Mouse (Mus musculus): ENCODE measurements around the gene Unc13a. TPM values are rescaled to one million over a fixed set of nuclear protein-coding genes. Genes with fewer than 3 reads are reported as not detected.

Unc13a gene
- polyA plus RNA-seq, 1 experiment from 2014 or later = 5.4 TPM

DNA sequence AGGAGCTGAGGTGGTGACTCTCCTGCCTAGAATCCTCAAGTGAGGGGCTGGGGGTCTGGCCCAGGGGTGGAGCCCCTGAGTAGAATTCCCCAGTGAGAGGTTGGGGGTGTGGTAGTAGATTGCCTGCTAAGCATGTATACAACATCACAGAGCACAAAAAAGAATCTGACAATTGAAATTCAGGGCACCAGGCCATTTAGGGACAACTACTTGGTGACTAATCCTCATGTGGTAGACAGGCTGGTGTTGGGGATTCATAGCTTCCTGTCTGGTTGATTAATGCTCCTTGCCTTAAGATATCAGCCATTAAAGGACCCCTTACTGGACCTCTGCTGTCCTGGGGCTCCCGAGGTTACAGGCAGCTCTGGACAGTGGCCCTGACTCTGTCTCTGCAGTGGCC lies 92.5 kb downstream of the Unc13a start:
- Histone ChIP-seq H3K27me3 (ENCODE audit: control insufficient read depth, insufficient read depth, low read length) (no peaks in the 10 kb centered on the region), H3K9me3 (ENCODE audit: control insufficient read depth, low read length) (no peaks in the 10 kb centered on the region), H3K9ac (ENCODE audit: low read length) (no peak overlapping the region), H3K36me3 (ENCODE audit: control insufficient read depth, insufficient read depth, low read length) (no peaks in the 10 kb centered on the region; the same call in 1 of the 2 replicates), H3K4me3 (ENCODE audit: low read depth, low read length) (no peak overlapping the region), H3K4me1 (ENCODE audit: control insufficient read depth, insufficient read depth, low read length) (no peaks in the 10 kb centered on the region), H3K4me2 (no peak overlapping the region), H3K27ac (ENCODE audit: low read depth, low read length) (no peak overlapping the region)
- 67% methylated on average over 1 of the region's 1 CpGs for WGBS
- ATAC-seq (ENCODE audit: low FRiP score) (no peak), DNase-seq (ENCODE audit: low spot score, missing footprints) (no peak)

DNA sequence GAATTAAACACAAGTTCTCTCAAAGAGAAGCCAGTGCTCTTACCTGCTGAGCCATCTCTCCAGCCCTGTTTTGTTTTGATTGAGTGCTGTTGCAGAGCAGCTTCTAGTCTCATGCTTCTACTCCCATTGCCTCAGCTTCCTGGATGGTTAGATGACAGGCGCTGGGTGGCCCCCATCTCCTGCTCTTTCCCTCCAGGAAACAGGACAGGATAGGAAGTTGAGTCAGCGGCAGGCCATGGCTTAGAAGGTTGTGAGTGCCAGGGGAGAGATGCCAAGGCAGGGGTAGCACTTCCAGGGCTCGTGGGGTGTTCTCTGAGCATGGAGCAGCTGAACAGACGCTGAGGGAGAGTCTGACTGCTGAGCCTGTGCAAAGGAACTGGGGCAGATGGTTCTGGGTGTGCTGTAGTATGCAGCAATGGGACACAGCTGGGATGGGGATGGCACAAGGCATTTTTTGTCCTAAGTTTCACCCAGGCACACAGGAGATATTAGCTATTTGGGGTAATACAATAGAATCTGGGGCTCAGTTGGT lies 93.6 kb downstream of the Unc13a start:
- Histone ChIP-seq H3K36me3 (ENCODE audit: control insufficient read depth, insufficient read depth, low read length) (no peaks in the 10 kb centered on the region), H3K27ac (ENCODE audit: low read depth, low read length) (no peak overlapping the region), H3K4me1 (ENCODE audit: control insufficient read depth, insufficient read depth, low read length) (no peaks in the 10 kb centered on the region), H3K9me3 (ENCODE audit: control insufficient read depth, low read length) (no peaks in the 10 kb centered on the region), H3K9ac (ENCODE audit: low read length) (no peak overlapping the region), H3K4me3 (ENCODE audit: low read depth, low read length) (no peak overlapping the region), H3K4me2 (no peak overlapping the region), H3K27me3 (ENCODE audit: control insufficient read depth, insufficient read depth, low read length) (no peaks in the 10 kb centered on the region)
- WGBS = 77% methylated on average over 4 of the region's 4 CpGs
- DNase-seq (ENCODE audit: low spot score, missing footprints) (no peak), ATAC-seq (ENCODE audit: low FRiP score) (no peak)

DNA sequence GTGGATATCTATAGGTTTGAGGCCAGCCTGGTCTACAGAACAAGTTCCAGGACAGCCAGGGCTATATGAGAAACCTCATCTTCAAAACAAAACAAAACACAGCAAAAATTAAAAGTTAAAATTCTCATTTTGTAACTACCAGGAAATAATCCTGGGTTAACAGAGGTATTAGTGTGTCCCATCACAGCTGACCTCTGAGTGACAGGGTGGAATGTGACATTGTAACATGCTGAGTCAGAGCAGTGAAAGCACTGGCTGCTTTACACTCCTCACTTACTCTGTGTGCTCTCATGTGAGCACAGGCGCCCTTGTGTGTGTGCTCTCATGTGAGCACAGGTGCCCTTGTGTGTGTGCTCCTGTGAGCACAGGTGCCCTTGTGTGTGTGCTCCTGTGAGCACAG lies 96.5 kb downstream of the Unc13a start:
- Histone ChIP-seq H3K4me3 (ENCODE audit: low read depth, low read length) (no peak overlapping the region), H3K9me3 (ENCODE audit: control insufficient read depth, low read length) (no peaks in the 10 kb centered on the region), H3K27me3 (ENCODE audit: control insufficient read depth, insufficient read depth, low read length) (no peaks in the 10 kb centered on the region), H3K27ac (ENCODE audit: low read depth, low read length) (no peak overlapping the region), H3K9ac (ENCODE audit: low read length) (no peak overlapping the region), H3K36me3 (ENCODE audit: control insufficient read depth, insufficient read depth, low read length) (no peaks in the 10 kb centered on the region), H3K4me2 (no peak overlapping the region), H3K4me1 (ENCODE audit: control insufficient read depth, insufficient read depth, low read length) (peaks cover 6% of the 10 kb centered on the region)
- no peak for DNase-seq (ENCODE audit: low spot score, missing footprints)
- WGBS = 71% methylated on average over 1 of the region's 1 CpGs
- no peak for ATAC-seq (ENCODE audit: low FRiP score)

DNA sequence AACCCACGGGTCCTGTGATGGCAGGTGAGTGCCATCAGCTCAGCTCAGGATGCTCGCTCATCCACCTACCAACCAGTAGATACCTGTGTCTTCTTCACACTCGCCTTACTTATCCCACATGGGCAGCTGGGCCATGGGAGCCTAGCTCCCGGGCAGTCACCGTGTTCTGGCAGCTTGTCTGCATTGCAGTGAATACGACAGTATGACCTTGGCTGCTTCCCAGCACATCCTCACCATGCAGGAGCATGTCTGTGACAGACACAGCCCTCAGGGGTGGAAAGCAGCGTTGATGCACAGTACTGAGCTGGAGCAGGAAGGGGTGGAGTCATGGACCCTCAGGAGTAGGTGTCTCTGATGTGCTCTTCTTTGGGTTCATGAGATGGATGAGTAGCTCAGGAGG lies 97.1 kb downstream of the Unc13a start:
- ATAC-seq (ENCODE audit: low FRiP score) (no peak), DNase-seq (ENCODE audit: low spot score, missing footprints) (no peak)
- Histone ChIP-seq H3K9me3 (ENCODE audit: control insufficient read depth, low read length) (no peaks in the 10 kb centered on the region), H3K9ac (ENCODE audit: low read length) (no peak overlapping the region), H3K4me1 (ENCODE audit: control insufficient read depth, insufficient read depth, low read length) (peaks cover 6% of the 10 kb centered on the region), H3K4me2 (no peak overlapping the region), H3K4me3 (ENCODE audit: low read depth, low read length) (no peak overlapping the region), H3K27ac (ENCODE audit: low read depth, low read length) (no peak overlapping the region), H3K27me3 (ENCODE audit: control insufficient read depth, insufficient read depth, low read length) (no peaks in the 10 kb centered on the region), H3K36me3 (ENCODE audit: control insufficient read depth, insufficient read depth, low read length) (no peaks in the 10 kb centered on the region)
- 83% methylated on average over 7 of the region's 7 CpGs for WGBS

Small RNA genes within 50 kb of the gene (microRNA-seq; reads per million reads assigned to microRNA genes)
- gene Mir6769b = not detected

Other genes starting within 250 kb of the Unc13a start
- 36.4 and 42.2 TPM in 2 replicates for gene Abhd8, start 208.1 kb downstream of the Unc13a start, polyA plus RNA-seq (2014; fragmentation: Nextera tagmentation; extraction: Ambion mirVana)
- gene Mrpl34, start 206.8 kb downstream of the Unc13a start, polyA plus RNA-seq (2014; fragmentation: Nextera tagmentation; extraction: Ambion mirVana) = 249 and 251 TPM in 2 replicates
- 128 and 129 TPM in 2 replicates for gene Dda1, start 202.6 kb downstream of the Unc13a start, polyA plus RNA-seq (2014; fragmentation: Nextera tagmentation; extraction: Ambion mirVana)
- 4.0 and 4.7 TPM in 2 replicates for gene Ano8, start 185.8 kb downstream of the Unc13a start, polyA plus RNA-seq (2014; fragmentation: Nextera tagmentation; extraction: Ambion mirVana)
- 4.0 and 4.6 TPM in 2 replicates for gene Gtpbp3, start 183.7 kb downstream of the Unc13a start, polyA plus RNA-seq (2014; fragmentation: Nextera tagmentation; extraction: Ambion mirVana)
- 33.7 and 34.1 TPM in 2 replicates for gene Plvap, start 160.0 kb downstream of the Unc13a start, polyA plus RNA-seq (2014; fragmentation: Nextera tagmentation; extraction: Ambion mirVana)
- gene Ccdc194, start 146.0 kb downstream of the Unc13a start, polyA plus RNA-seq (2014; fragmentation: Nextera tagmentation; extraction: Ambion mirVana) = 0.40 and 0.72 TPM in 2 replicates
- gene Bst2, start 134.3 kb downstream of the Unc13a start, polyA plus RNA-seq (2014; fragmentation: Nextera tagmentation; extraction: Ambion mirVana) = 5.0 and 6.1 TPM in 2 replicates
- gene Mvb12a, start 128.8 kb downstream of the Unc13a start, polyA plus RNA-seq (2014; fragmentation: Nextera tagmentation; extraction: Ambion mirVana) = 50.7 and 51.0 TPM in 2 replicates
- 0.12 and 0.14 TPM in 2 replicates for gene Tmem221, start 112.9 kb downstream of the Unc13a start, polyA plus RNA-seq (2014; fragmentation: Nextera tagmentation; extraction: Ambion mirVana)
- gene Nxnl1, start 105.2 kb downstream of the Unc13a start, polyA plus RNA-seq (2014; fragmentation: Nextera tagmentation; extraction: Ambion mirVana) = not detected in 2 replicates
- 8.6 and 12.4 TPM in 2 replicates for gene Slc27a1, start 102.9 kb downstream of the Unc13a start, polyA plus RNA-seq (2014; fragmentation: Nextera tagmentation; extraction: Ambion mirVana)
- gene Pgls, start 79.6 kb downstream of the Unc13a start, polyA plus RNA-seq (2014; fragmentation: Nextera tagmentation; extraction: Ambion mirVana) = 224 and 234 TPM in 2 replicates
- gene Fam129c, start 74.1 kb downstream of the Unc13a start, polyA plus RNA-seq (2014; fragmentation: Nextera tagmentation; extraction: Ambion mirVana) = 3.2 and 3.6 TPM in 2 replicates
- 39.5 and 42.8 TPM in 2 replicates for gene Colgalt1, start 60.8 kb downstream of the Unc13a start, polyA plus RNA-seq (2014; fragmentation: Nextera tagmentation; extraction: Ambion mirVana)
- 1.3 and 1.7 TPM in 2 replicates for gene Jak3, start 4.5 kb upstream of the Unc13a start, polyA plus RNA-seq (2014; fragmentation: Nextera tagmentation; extraction: Ambion mirVana)
- gene Insl3, start 17.5 kb upstream of the Unc13a start, polyA plus RNA-seq (2014; fragmentation: Nextera tagmentation; extraction: Ambion mirVana) = 0.44 and 0.48 TPM in 2 replicates
- gene B3gnt3, start 30.0 kb upstream of the Unc13a start, polyA plus RNA-seq (2014; fragmentation: Nextera tagmentation; extraction: Ambion mirVana) = 0.38 and 0.63 TPM in 2 replicates
- gene Fcho1, start 54.0 kb upstream of the Unc13a start, polyA plus RNA-seq (2014; fragmentation: Nextera tagmentation; extraction: Ambion mirVana) = 12.9 and 15.3 TPM in 2 replicates
- 7.4 and 9.1 TPM in 2 replicates for gene Zfp709, start 210.3 kb upstream of the Unc13a start, polyA plus RNA-seq (2014; fragmentation: Nextera tagmentation; extraction: Ambion mirVana)
- gene Zfp882, start 236.9 kb upstream of the Unc13a start, polyA plus RNA-seq (2014; fragmentation: Nextera tagmentation; extraction: Ambion mirVana) = 7.2 and 9.2 TPM in 2 replicates
- gene Zfp617, start 236.9 kb upstream of the Unc13a start, polyA plus RNA-seq (2014; fragmentation: Nextera tagmentation; extraction: Ambion mirVana) = 39.7 and 44.2 TPM in 2 replicates

Measured in midbrain, embryonic 11.5 days (tissue).